Mouse (Mus musculus) skeletal muscle tissue, adult 2 months (tissue): ENCODE results near the gene Nln.

Experiments
- DNase-seq: peaks from one replicate; pipeline ENCODE4 v3.0.0-alpha.2; 2012; ENCODE audit warnings: low read depth, low spot score

Gene Nln

GRCm38 (mm10) chr13:104097190-104097589 lies 12.2 kb downstream of the Nln start:
- DNase-seq, result no peak

GRCm38 (mm10) chr13:104095955-104096354 lies 13.5 kb downstream of the Nln start:
- no peak for DNase-seq

GRCm38 (mm10) chr13:104094531-104095385 lies 14.7 kb downstream of the Nln start:
- peak; percentile 18 for DNase-seq

GRCm38 (mm10) chr13:104091734-104092133 lies 17.7 kb downstream of the Nln start:
- DNase-seq, result no peak

GRCm38 (mm10) chr13:104089387-104089786 lies 20.0 kb downstream of the Nln start:
- DNase-seq, result peak; percentile 18

- DNase-seq, result no peak
Observed at GRCm38 (mm10) chr13:104084600-104084999, 24.8 kb downstream of the Nln start.

GRCm38 (mm10) chr13:104082504-104082903 lies 26.9 kb downstream of the Nln start:
- DNase-seq, result no peak

- DNase-seq, result no peak
Observed at GRCm38 (mm10) chr13:104076993-104077392, 32.4 kb downstream of the Nln start.

- DNase-seq, result peak; percentile 32
Observed at GRCm38 (mm10) chr13:104074731-104075130, 34.7 kb downstream of the Nln start.

- no peak for DNase-seq
Observed at GRCm38 (mm10) chr13:104074230-104074629, 35.2 kb downstream of the Nln start.

- DNase-seq, result no peak
Observed at GRCm38 (mm10) chr13:104072351-104072750, 37.1 kb downstream of the Nln start.

GRCm38 (mm10) chr13:104070703-104071102 lies 38.7 kb downstream of the Nln start:
- DNase-seq, result no peak

- no peak for DNase-seq
Observed at GRCm38 (mm10) chr13:104069216-104069615, 40.2 kb downstream of the Nln start.

- no peak for DNase-seq
Observed at GRCm38 (mm10) chr13:104065649-104066347, 43.6 kb downstream of the Nln start.

- DNase-seq, result no peak
Observed at GRCm38 (mm10) chr13:104063061-104063460, 46.4 kb downstream of the Nln start.

GRCm38 (mm10) chr13:104061975-104062750 lies 47.3 kb downstream of the Nln start:
- no peak for DNase-seq

- no peak for DNase-seq
Observed at GRCm38 (mm10) chr13:104060231-104060630, 49.2 kb downstream of the Nln start.

GRCm38 (mm10) chr13:104059536-104059935 lies 49.9 kb downstream of the Nln start:
- no peak for DNase-seq

GRCm38 (mm10) chr13:104058761-104059160 lies 50.7 kb downstream of the Nln start:
- no peak for DNase-seq

GRCm38 (mm10) chr13:104052271-104052753 lies 57.1 kb downstream of the Nln start:
- DNase-seq, result no peak

- no peak for DNase-seq
Observed at GRCm38 (mm10) chr13:104048835-104049234, 60.6 kb downstream of the Nln start.

GRCm38 (mm10) chr13:104045108-104045507 lies 64.3 kb downstream of the Nln start:
- no peak for DNase-seq
